Mouse (Mus musculus): Measurements from ENCODE around the gene Myh9. TPM values are rescaled to one million over a fixed set of nuclear protein-coding genes. Genes with fewer than 3 reads are reported as not detected.

The Myh9 gene
- total RNA-seq, 2 experiments from 2014 or later, result 70.3 to 73.8 TPM

Other genes with a start within 250 kb of the Myh9 start
- not detected for gene Apol10b, start 246.1 kb downstream of the Myh9 start, total RNA-seq (2021)
- gene Gm36245, start 242.9 kb downstream of the Myh9 start, total RNA-seq (2021), result not detected
- gene Apol11b, start 198.9 kb downstream of the Myh9 start, total RNA-seq (2021), result not detected
- gene Apol7e, start 143.3 kb downstream of the Myh9 start, total RNA-seq (2021), result under 1 TPM; 0.30 to 0.31 TPM
- under 1 TPM in 1 of 2 experiments, not detected in 1; 0.37 TPM for gene Apol9b, start 113.1 kb downstream of the Myh9 start, total RNA-seq (2021)
- 1 to 10 TPM; 1.3 to 3.2 TPM for gene Apol8, start 85.2 kb downstream of the Myh9 start, total RNA-seq (2021)
- 100 to 1,000 TPM; 121 to 124 TPM for gene Txn2, start 86.8 kb upstream of the Myh9 start, total RNA-seq (2021)
- gene Foxred2, start 114.5 kb upstream of the Myh9 start, total RNA-seq (2021), result 10 to 100 TPM; 13.2 to 13.7 TPM
- 100 to 1,000 TPM; 101 to 117 TPM for gene Eif3d, start 128.6 kb upstream of the Myh9 start, total RNA-seq (2021)